Comparison of ENCODE assay signal across 23 mouse cellular contexts in genomic region chr2:123064648-123065047, GRCm38 (mm10).
DNase-seq lines count a peak whose midpoint lies in the region; ATAC-seq and TF ChIP-seq lines count a peak whose summit lies in the region.
"Had no signal": no experiment of that assay in that cellular context is flagged by ENCODE, and none has a peak within 500 bp of the region (broad histone marks: within the 10 kb centered on the region; RNA-seq: fewer than 3 reads in every experiment).

No protein-coding gene starts in this region.

- no peak overlapping the region for H3K4me2 ChIP-seq in heart, embryonic 15.5 days
- no peak overlapping the region for H3K4me2 ChIP-seq in liver, embryonic 11.5 days
- H3K4me2 ChIP-seq: embryonic facial prominence, embryonic 12.5 days; forebrain, embryonic 12.5 days; hindbrain, embryonic 14.5 days; intestine, embryonic 15.5 days had no signal

- no peak for DNase-seq in heart, adult 11 months
- DNase-seq in liver, adult 2 months (ENCODE audit: extremely low read depth, low read depth, low spot score) = peak; percentile 15
- no peak for DNase-seq in liver, embryonic 11.5 days (ENCODE audit: low spot score)
- DNase-seq in adrenal gland, postnatal 10 days = peak; percentile 36
- DNase-seq in ovary, postnatal 14 days (ENCODE audit: low spot score) = peak; percentile 3
- no peak for DNase-seq in right cerebral cortex, postnatal 10 days (ENCODE audit: low spot score in 2 of 2)
- DNase-seq in liver = no peak
- DNase-seq: cerebellum, adult 11-12 months; cerebellum, adult 9-10 months; cerebellum, postnatal 25 days; gastrocnemius, postnatal 10 days; kidney, adult 18-20 months had no signal

- no peaks in the 10 kb centered on the region for H3K36me3 ChIP-seq in heart, embryonic 15.5 days
- H3K36me3 ChIP-seq in liver, adult 2 months (ENCODE audit: control insufficient read depth, insufficient read depth, low read length) = no peaks in the 10 kb centered on the region
- H3K36me3 ChIP-seq in liver, embryonic 11.5 days (ENCODE audit: control insufficient read depth, insufficient read depth, low read length) = no peaks in the 10 kb centered on the region
- H3K36me3 ChIP-seq: embryonic facial prominence, embryonic 12.5 days; forebrain, embryonic 12.5 days; heart, embryonic 10.5 days; hindbrain, embryonic 10.5 days; intestine, embryonic 15.5 days had no signal

- H3K9ac ChIP-seq in heart, embryonic 15.5 days = no peak overlapping the region
- H3K9ac ChIP-seq in liver, adult 2 months (ENCODE audit: low read depth, low read length) = no peak overlapping the region
- no peak overlapping the region for H3K9ac ChIP-seq in liver, embryonic 11.5 days (ENCODE audit: low read depth, low read length)
- H3K9ac ChIP-seq: embryonic facial prominence, embryonic 12.5 days; forebrain, embryonic 12.5 days; hindbrain, embryonic 14.5 days; intestine, embryonic 15.5 days had no signal

- H3K4me3 ChIP-seq in heart, embryonic 15.5 days = no peak overlapping the region
- no peak overlapping the region for H3K4me3 ChIP-seq in liver, adult 2 months (ENCODE audit: insufficient read depth, low read depth, low read length)
- H3K4me3 ChIP-seq in liver, embryonic 11.5 days (ENCODE audit: low read depth, low read length) = no peak overlapping the region
- H3K4me3 ChIP-seq: embryonic facial prominence, embryonic 12.5 days; forebrain, embryonic 12.5 days; heart, embryonic 10.5 days; hindbrain, embryonic 10.5 days; intestine, embryonic 15.5 days had no signal

- H3K4me1 ChIP-seq in heart, embryonic 15.5 days (replicated peaks) = no peaks in the 10 kb centered on the region
- H3K4me1 ChIP-seq in liver, adult 2 months (ENCODE audit: control insufficient read depth, insufficient read depth, low read length) = no peaks in the 10 kb centered on the region
- H3K4me1 ChIP-seq in liver, embryonic 11.5 days (replicated peaks; ENCODE audit: control insufficient read depth, insufficient read depth, low read length) = no peaks in the 10 kb centered on the region
- H3K4me1 ChIP-seq: embryonic facial prominence, embryonic 12.5 days; forebrain, embryonic 12.5 days; hindbrain, embryonic 10.5 days; intestine, embryonic 15.5 days had no signal

- no peaks in the 10 kb centered on the region for H3K79me2 ChIP-seq in liver, adult 2 months (ENCODE audit: control insufficient read depth, insufficient read depth, low read length)

- H3K9me3 ChIP-seq in heart, embryonic 15.5 days (replicated peaks) = no peaks in the 10 kb centered on the region
- H3K9me3 ChIP-seq in liver, embryonic 11.5 days (ENCODE audit: control insufficient read depth, low read length) = no peaks in the 10 kb centered on the region
- H3K9me3 ChIP-seq: embryonic facial prominence, embryonic 12.5 days; forebrain, embryonic 12.5 days; heart, embryonic 10.5 days; hindbrain, embryonic 10.5 days; intestine, embryonic 15.5 days had no signal

- H3K27ac ChIP-seq in heart, embryonic 15.5 days = no peak overlapping the region
- H3K27ac ChIP-seq in liver, adult 2 months (replicated peaks; ENCODE audit: insufficient read depth, low read depth, low read length) = no peak overlapping the region
- no peak overlapping the region for H3K27ac ChIP-seq in liver, embryonic 11.5 days (ENCODE audit: low read depth, low read length)
- H3K27ac ChIP-seq: embryonic facial prominence, embryonic 12.5 days; forebrain, embryonic 12.5 days; heart, embryonic 10.5 days; hindbrain, embryonic 10.5 days; hindbrain, embryonic 14.5 days; intestine, embryonic 15.5 days had no signal

- TF ChIP-seq POLR2A in liver, adult 2 months (IDR thresholded peaks at IDR 0.05; ENCODE audit: extremely low read depth, insufficient read depth, low read length) = no peak

- 0 out of 2 replicates have a peak, but pooled peaks have one; percentile 53 for ATAC-seq in heart, embryonic 15.5 days (replicated peaks; ENCODE audit: insufficient number of reproducible peaks, insufficient read depth, low FRiP score, low read depth)
- ATAC-seq in liver, embryonic 11.5 days (replicated peaks; ENCODE audit: low FRiP score) = no peak
- ATAC-seq: activated CD4-positive, CD25-positive, alpha-beta regulatory T cell, adult 4 months; forebrain, embryonic 16.5 days; intestine, embryonic 15.5 days; Patski had no signal

- WGBS in heart, embryonic 15.5 days = 61% methylated on average over 1 of the region's 1 CpGs
- 69% methylated on average over 1 of the region's 1 CpGs for WGBS in liver, adult 2 months
- WGBS in liver, embryonic 11.5 days = 83% methylated on average over 1 of the region's 1 CpGs

- H3K27me3 ChIP-seq in heart, embryonic 15.5 days = no peaks in the 10 kb centered on the region
- no peaks in the 10 kb centered on the region for H3K27me3 ChIP-seq in liver, adult 2 months (ENCODE audit: control insufficient read depth, insufficient read depth, low read length)
- no peaks in the 10 kb centered on the region for H3K27me3 ChIP-seq in liver, embryonic 11.5 days (replicated peaks; ENCODE audit: control insufficient read depth, insufficient read depth, low read length)
- H3K27me3 ChIP-seq: CH12.LX; embryonic facial prominence, embryonic 12.5 days; forebrain, embryonic 12.5 days; intestine, embryonic 15.5 days; Patski had no signal

- TF ChIP-seq CTCF in liver, adult 2 months (IDR thresholded peaks at IDR 0.05; ENCODE audit: low read depth, low read length) = no peak

Comparison
In these comparisons a context has a peak if more than half of its experiments do, and no peak if none do; other contexts are left out.
1. DNase-seq: peak in liver, adult 2 months (single experiment), adrenal gland, postnatal 10 days (single experiment) and ovary, postnatal 14 days (single experiment); none in heart, adult 11 months (single experiment), liver, embryonic 11.5 days (single experiment), right cerebral cortex, postnatal 10 days (0 of 2) and liver (single experiment).